Mouse (Mus musculus): Measurements from ENCODE around the gene Gata5.

DNA sequence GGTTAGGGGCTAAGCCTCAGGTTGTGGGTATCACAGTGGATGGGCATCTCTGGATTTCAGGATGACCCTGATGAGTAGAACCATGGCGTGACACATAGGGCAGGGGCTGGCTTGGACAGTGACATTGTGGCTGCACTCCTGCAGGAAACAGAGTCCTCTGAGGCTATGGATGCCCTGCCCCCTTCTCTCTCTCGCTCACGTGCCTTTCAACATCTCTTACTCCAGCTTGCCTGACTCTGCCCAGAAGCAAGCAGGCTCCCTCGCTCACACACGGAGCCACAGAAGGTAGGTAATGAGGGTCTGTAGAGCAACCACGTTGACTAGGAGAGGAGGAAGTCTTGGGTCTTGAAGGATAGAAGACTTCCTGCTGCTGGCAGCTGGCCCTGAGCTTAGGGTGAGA lies 44.0 kb downstream of the Gata5 start:
- no peak for TF ChIP-seq CTCF (IDR thresholded peaks at IDR 0.05; ENCODE audit: extremely low read depth, insufficient read depth, insufficient read length, insufficient replicate concordance)
- TF ChIP-seq POLR2A (IDR thresholded peaks at IDR 0.05; ENCODE audit: low read depth, low read length), result no peak
